Mouse (Mus musculus): Measurements from ENCODE around the gene Slc7a11. TPM values are rescaled to one million over a fixed set of nuclear protein-coding genes. Genes with fewer than 3 reads are reported as not detected.
A peak's percentile ranks its signal among the peaks of the same experiment; 100 is the strongest.

Slc7a11 gene
- total and polyA plus RNA-seq, 2 experiments from 2014 or later: 3.8 to 19.0 TPM

- Histone ChIP-seq H3K27ac (ENCODE audit: low read depth, low read length) (no peak overlapping the region), H3K4me2 (ENCODE audit: low read depth) (no peak overlapping the region), H3K36me3 (ENCODE audit: insufficient read depth) (no peaks in the 10 kb centered on the region), H3K9me3 (ENCODE audit: low read length) (no peaks in the 10 kb centered on the region), H3K4me3 (ENCODE audit: low read depth, low read length) (no peak overlapping the region), H3K4me1 (ENCODE audit: insufficient read depth) (no peaks in the 10 kb centered on the region), H3K27me3 (ENCODE audit: insufficient read depth, low read length) (no peaks in the 10 kb centered on the region), H3K9ac (no peak overlapping the region)
- no peak for ATAC-seq
- WGBS: 77% methylated on average over 3 of the region's 3 CpGs
- DNase-seq: no peak
- no peak for TF ChIP-seq CTCF (IDR thresholded peaks at IDR 0.05; ENCODE audit: low read depth)
Observed at GRCm38 (mm10) chr3:49870786-49871185, 572.6 kb downstream of the Slc7a11 start.

- TF ChIP-seq CTCF (IDR thresholded peaks at IDR 0.05; ENCODE audit: low read depth): no peak
- H3K4me2 ChIP-seq (ENCODE audit: low read depth): no peak overlapping the region
- H3K9ac ChIP-seq: no peak overlapping the region
- H3K27me3 ChIP-seq (ENCODE audit: insufficient read depth, low read length): no peaks in the 10 kb centered on the region
- DNase-seq (no peak), ATAC-seq (peak; percentile 50)
- WGBS: 9% methylated on average over 4 of the region's 4 CpGs
- no peak overlapping the region for H3K27ac ChIP-seq (ENCODE audit: low read depth, low read length)
- no peak overlapping the region for H3K4me3 ChIP-seq (ENCODE audit: low read depth, low read length)
- H3K9me3 ChIP-seq (ENCODE audit: low read length): no peaks in the 10 kb centered on the region
- H3K36me3 ChIP-seq (ENCODE audit: insufficient read depth): no peaks in the 10 kb centered on the region
- H3K4me1 ChIP-seq (ENCODE audit: insufficient read depth): no peaks in the 10 kb centered on the region
Observed at GRCm38 (mm10) chr3:49867951-49868584, 575.3 kb downstream of the Slc7a11 start.

- no peak overlapping the region for H3K4me3 ChIP-seq (ENCODE audit: low read depth, low read length)
- no peaks in the 10 kb centered on the region for H3K27me3 ChIP-seq (ENCODE audit: insufficient read depth, low read length)
- ATAC-seq (no peak; the same call in 1 of the 2 replicates), DNase-seq (peak; percentile 34)
- no peaks in the 10 kb centered on the region for H3K9me3 ChIP-seq (ENCODE audit: low read length)
- WGBS: 33% methylated on average over 7 of the region's 7 CpGs
- H3K4me1 ChIP-seq (ENCODE audit: insufficient read depth): no peaks in the 10 kb centered on the region
- no peak overlapping the region for H3K4me2 ChIP-seq (ENCODE audit: low read depth)
- H3K27ac ChIP-seq (ENCODE audit: low read depth, low read length): no peak overlapping the region
- no peak for TF ChIP-seq CTCF (IDR thresholded peaks at IDR 0.05; ENCODE audit: low read depth)
- H3K9ac ChIP-seq: no peak overlapping the region
- H3K36me3 ChIP-seq (ENCODE audit: insufficient read depth): no peaks in the 10 kb centered on the region
Observed at GRCm38 (mm10) chr3:49867147-49867950, 576.1 kb downstream of the Slc7a11 start.

GRCm38 (mm10) chr3:49866061-49866515, 577.3 kb downstream of the Slc7a11 start:
- Histone ChIP-seq H3K27ac (ENCODE audit: low read depth, low read length) (no peak overlapping the region), H3K9me3 (ENCODE audit: low read length) (no peaks in the 10 kb centered on the region), H3K4me1 (ENCODE audit: insufficient read depth) (no peaks in the 10 kb centered on the region), H3K27me3 (ENCODE audit: insufficient read depth, low read length) (no peaks in the 10 kb centered on the region), H3K4me3 (ENCODE audit: low read depth, low read length) (no peak overlapping the region), H3K4me2 (ENCODE audit: low read depth) (no peak overlapping the region), H3K9ac (no peak overlapping the region), H3K36me3 (ENCODE audit: insufficient read depth) (no peaks in the 10 kb centered on the region)
- no peak for TF ChIP-seq CTCF (IDR thresholded peaks at IDR 0.05; ENCODE audit: low read depth)
- DNase-seq (no peak), ATAC-seq (peak; percentile 60)
- WGBS: 18% methylated on average over 11 of the region's 11 CpGs

- H3K4me3 ChIP-seq (ENCODE audit: low read depth, low read length): no peak overlapping the region
- 48% methylated on average over 4 of the region's 4 CpGs for WGBS
- no peaks in the 10 kb centered on the region for H3K4me1 ChIP-seq (ENCODE audit: insufficient read depth)
- no peak overlapping the region for H3K9ac ChIP-seq
- no peak for TF ChIP-seq CTCF (IDR thresholded peaks at IDR 0.05; ENCODE audit: low read depth)
- no peaks in the 10 kb centered on the region; the same call in 1 of the 2 replicates for H3K27me3 ChIP-seq (ENCODE audit: insufficient read depth, low read length)
- ATAC-seq (no peak), DNase-seq (no peak)
- no peak overlapping the region for H3K4me2 ChIP-seq (ENCODE audit: low read depth)
- no peak overlapping the region for H3K27ac ChIP-seq (ENCODE audit: low read depth, low read length)
- no peaks in the 10 kb centered on the region for H3K36me3 ChIP-seq (ENCODE audit: insufficient read depth)
- H3K9me3 ChIP-seq (ENCODE audit: low read length): no peaks in the 10 kb centered on the region
Observed at GRCm38 (mm10) chr3:49856797-49857196, 586.6 kb downstream of the Slc7a11 start.

GRCm38 (mm10) chr3:49854277-49854676, 589.1 kb downstream of the Slc7a11 start:
- Histone ChIP-seq H3K4me3 (ENCODE audit: low read depth, low read length) (no peak overlapping the region), H3K9ac (no peak overlapping the region), H3K9me3 (ENCODE audit: low read length) (no peaks in the 10 kb centered on the region), H3K4me1 (ENCODE audit: insufficient read depth) (no peaks in the 10 kb centered on the region), H3K27ac (ENCODE audit: low read depth, low read length) (no peak overlapping the region), H3K27me3 (ENCODE audit: insufficient read depth, low read length) (no peaks in the 10 kb centered on the region; the same call in 1 of the 2 replicates), H3K4me2 (ENCODE audit: low read depth) (no peak overlapping the region), H3K36me3 (ENCODE audit: insufficient read depth) (no peaks in the 10 kb centered on the region)
- DNase-seq: no peak
- 86% methylated on average over 2 of the region's 2 CpGs for WGBS
- ATAC-seq: no peak
- TF ChIP-seq CTCF (IDR thresholded peaks at IDR 0.05; ENCODE audit: low read depth): no peak

- no peaks in the 10 kb centered on the region for H3K27me3 ChIP-seq (ENCODE audit: insufficient read depth, low read length)
- 74% methylated on average over 3 of the region's 3 CpGs for whole genome bisulfite sequencing
- no peak for TF ChIP-seq CTCF (IDR thresholded peaks at IDR 0.05; ENCODE audit: low read depth)
Observed at GRCm38 (mm10) chr3:49842971-49843370, 600.4 kb downstream of the Slc7a11 start.

More at GRCm38 (mm10) chr3:49842971-49843370, 600.4 kb downstream of the Slc7a11 start:
- H3K27ac ChIP-seq (ENCODE audit: low read depth, low read length): no peak overlapping the region
- ATAC-seq: no peak
- DNase-seq: no peak
- no peak overlapping the region for H3K4me3 ChIP-seq (ENCODE audit: low read depth, low read length)
- no peak overlapping the region for H3K9ac ChIP-seq
- H3K4me2 ChIP-seq (ENCODE audit: low read depth): no peak overlapping the region
- no peaks in the 10 kb centered on the region for H3K9me3 ChIP-seq (ENCODE audit: low read length)
- no peaks in the 10 kb centered on the region for H3K36me3 ChIP-seq (ENCODE audit: insufficient read depth)
- H3K4me1 ChIP-seq (ENCODE audit: insufficient read depth): peaks cover 6% of the 10 kb centered on the region; the same call in 1 of the 2 replicates

Measured in forebrain, postnatal 0 days (tissue).